Mouse (Mus musculus) small intestine, adult 2 months (tissue): ENCODE measurements around the gene Anapc10.

ENCODE experiments used
- CTCF ChIP-seq: fragments of 200-500 bp; IDR thresholded peaks from 2 replicates; pipeline ENCODE4 v1.5.1; 2012; ENCODE audit warnings: low read depth, mild to moderate bottlenecking, control low read depth, inconsistent platforms, low read length, moderate library complexity, mixed read lengths; ENCODE audit not compliant: insufficient replicate concordance, insufficient read length; ENCODE audit errors: extremely low read depth
- POLR2A ChIP-seq: fragments of 200-500 bp; IDR thresholded peaks from 2 replicates; pipeline ENCODE4 v1.6.1; 2012; ENCODE audit warnings: low read depth, mild to moderate bottlenecking, control low read depth, inconsistent platforms, low read length, moderate library complexity

- TF ChIP-seq POLR2A (no peak), CTCF (no peak)
These were observed 30.7 kb upstream of the Anapc10 start for GRCm38 (mm10) chr8:79680965-79681364.
